Mouse (Mus musculus) neural tube, embryonic 15.5 days (tissue): ENCODE data around the gene Mapk7. TPM values are rescaled to one million over a fixed set of nuclear protein-coding genes. Genes with fewer than 3 reads are reported as not detected.

Experiments used
- ATAC-seq: fragments of 200-750 bp; cut with Nextera tagmentation; 2 replicates; pipeline ENCODE4 v1.8.0; 2017; ENCODE audit warnings: mild to moderate bottlenecking, moderate TSS enrichment, moderate library complexity; ENCODE audit not compliant: low FRiP score
- H3K27ac ChIP-seq: fragments of 300-500 bp; sonication (generic); replicated peaks from 2 replicates; pipeline ENCODE4 v1.5.1; 2015; ENCODE audit warnings: mild to moderate bottlenecking, inconsistent platforms
- H3K27me3 ChIP-seq: fragments of 300-500 bp; sonication (generic); replicated peaks from 2 replicates; pipeline ENCODE4 v1.6.1; 2015; ENCODE audit warnings: inconsistent platforms
- H3K36me3 ChIP-seq: fragments of 300-500 bp; sonication (generic); 2 replicates; pipeline ENCODE4 v1.6.1; 2015; ENCODE audit warnings: inconsistent platforms
- H3K4me1 ChIP-seq: fragments of 300-500 bp; sonication (generic); 2 replicates; pipeline ENCODE4 v1.6.1; 2015; ENCODE audit warnings: inconsistent platforms
- H3K4me2 ChIP-seq: fragments of 300-500 bp; sonication (generic); 2 replicates; pipeline ENCODE4 v1.6.1; 2015; ENCODE audit warnings: inconsistent platforms, mild to moderate bottlenecking, moderate library complexity
- H3K4me3 ChIP-seq: fragments of 300-500 bp; sonication (generic); replicated peaks from 2 replicates; pipeline ENCODE4 v1.5.1; 2015; ENCODE audit warnings: mild to moderate bottlenecking, inconsistent platforms
- H3K9ac ChIP-seq: fragments of 300-500 bp; sonication (generic); replicated peaks from 2 replicates; pipeline ENCODE4 v1.6.1; 2015; ENCODE audit warnings: mild to moderate bottlenecking, inconsistent platforms
- H3K9me3 ChIP-seq: fragments of 300-500 bp; sonication (generic); replicated peaks from 2 replicates; pipeline ENCODE4 v1.6.1; 2016; ENCODE audit warnings: inconsistent platforms
- whole genome bisulfite sequencing: fragments of 180-500 bp; shearing (Covaris S2); methylation state at CpG from one replicate; pipeline ENCODE4 v1.1.7; 2015; ENCODE audit warnings: mixed read lengths; 5-methylcytosine and 5-hydroxymethylcytosine counted together
- polyA plus RNA-seq: library from polyadenylated mRNA; unstranded; fragments of >200 nt; fragmentation: Nextera tagmentation; extraction: Ambion mirVana; gene quantifications from 2 replicates; pipeline ENCODE4 v1.2.1, GENCODE M21; 2015

The Mapk7 gene
- polyA plus RNA-seq, 1 experiment from 2014 or later: 67.7 TPM

DNA sequence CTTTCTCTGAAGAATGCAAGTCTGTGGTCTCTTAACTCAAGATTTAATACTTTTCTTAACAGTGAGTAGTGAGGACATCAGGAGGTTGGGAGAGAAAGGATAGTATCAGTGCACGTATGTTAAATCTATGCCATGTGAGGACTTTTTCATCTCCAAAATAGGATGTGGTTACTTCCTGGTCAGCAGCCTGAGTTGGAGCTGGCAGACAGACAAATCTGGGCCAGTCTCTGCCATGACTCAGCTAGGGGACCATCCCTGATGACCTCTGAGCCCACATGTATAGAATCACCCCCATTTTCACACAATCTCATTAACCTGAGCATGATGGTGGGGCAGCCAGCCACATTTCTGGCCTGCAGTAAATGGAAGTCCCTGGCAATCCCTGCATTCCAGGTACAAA lies 23.8 kb upstream of the Mapk7 start:
- no peak overlapping the region for H3K9ac ChIP-seq
- H3K9me3 ChIP-seq: no peaks in the 10 kb centered on the region
- H3K4me2 ChIP-seq: no peak overlapping the region
- ATAC-seq: no peak
- no peak overlapping the region for H3K27ac ChIP-seq
- 92% methylated on average over 1 of the region's 1 CpGs for WGBS
- no peak overlapping the region for H3K4me3 ChIP-seq
- H3K36me3 ChIP-seq: peaks cover 85% of the 10 kb centered on the region
- no peaks in the 10 kb centered on the region for H3K4me1 ChIP-seq
- no peaks in the 10 kb centered on the region for H3K27me3 ChIP-seq

DNA sequence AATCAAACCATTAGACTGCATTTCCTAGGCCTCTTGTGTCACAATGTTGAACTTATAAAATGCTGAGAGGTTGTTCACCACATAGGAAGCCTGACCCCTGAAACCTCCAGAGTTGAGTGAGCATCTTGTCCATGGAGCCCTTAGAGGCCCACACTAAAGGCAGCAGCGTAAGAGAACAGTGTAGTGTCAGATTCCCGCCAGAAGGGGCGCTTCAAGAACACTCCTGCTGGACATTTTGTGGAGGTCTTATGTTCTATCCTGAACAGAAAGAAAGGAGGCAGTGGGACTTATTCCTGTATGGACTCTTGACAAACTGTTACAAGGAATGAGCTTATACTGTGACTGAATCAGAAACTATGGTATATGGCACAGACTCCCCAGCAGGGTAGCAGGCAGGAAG lies 20.7 kb upstream of the Mapk7 start:
- Histone ChIP-seq H3K36me3 (peaks cover 68% of the 10 kb centered on the region), H3K4me1 (no peaks in the 10 kb centered on the region), H3K9me3 (no peaks in the 10 kb centered on the region), H3K27me3 (no peaks in the 10 kb centered on the region), H3K27ac (no peak overlapping the region), H3K4me3 (no peak overlapping the region), H3K4me2 (no peak overlapping the region), H3K9ac (no peak overlapping the region)
- WGBS: 39% methylated on average over 3 of the region's 3 CpGs
- ATAC-seq: no peak

DNA sequence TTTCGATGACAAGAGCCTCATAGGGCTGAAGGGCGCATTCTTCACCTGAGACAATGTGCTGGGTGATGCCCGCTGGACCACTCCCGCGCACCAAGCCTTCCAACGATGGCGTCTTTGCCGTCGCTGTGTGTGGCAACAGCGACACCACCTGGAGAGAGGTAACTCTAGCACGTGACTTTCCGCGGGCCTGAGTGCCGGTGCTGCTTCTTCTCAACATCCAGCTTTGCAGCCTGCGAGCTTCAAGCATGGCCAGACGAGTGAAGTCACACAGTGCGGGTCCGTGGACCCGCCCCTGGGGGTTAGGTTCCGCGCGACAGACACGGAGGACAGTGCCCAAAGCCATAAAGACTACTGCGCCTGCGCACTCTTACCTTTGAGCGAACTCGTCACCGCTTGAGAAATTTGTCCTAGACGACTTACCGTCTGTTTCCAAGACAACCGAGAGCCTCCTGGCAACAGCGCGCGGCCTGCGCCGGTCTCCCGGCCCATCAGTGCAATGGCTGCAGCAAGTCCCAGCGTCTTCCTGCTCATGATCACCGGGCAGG lies 10.6 kb upstream of the Mapk7 start, which contains the start of gene B9d1:
Gene B9d1, plus strand, starts transcription at position 432 of the 545 bp plus-strand sequence.
- Histone ChIP-seq H3K9ac (peak within 1 kb of the TSS; percentile 74), H3K4me2 (peak within 1 kb of the TSS; percentile 75), H3K36me3 (0 out of 2 replicates have a peak, but pooled peaks cover 10% of the 10 kb centered on the region), H3K27ac (peak within 1 kb of the TSS; percentile 95), H3K9me3 (no peaks in the 10 kb centered on the region), H3K4me1 (peaks cover 30% of the 10 kb centered on the region), H3K4me3 (peak within 1 kb of the TSS; percentile 73), H3K27me3 (no peaks in the 10 kb centered on the region)
- WGBS: under 1% methylated on average over 39 of the region's 39 CpGs
- ATAC-seq: peak; percentile 94

DNA sequence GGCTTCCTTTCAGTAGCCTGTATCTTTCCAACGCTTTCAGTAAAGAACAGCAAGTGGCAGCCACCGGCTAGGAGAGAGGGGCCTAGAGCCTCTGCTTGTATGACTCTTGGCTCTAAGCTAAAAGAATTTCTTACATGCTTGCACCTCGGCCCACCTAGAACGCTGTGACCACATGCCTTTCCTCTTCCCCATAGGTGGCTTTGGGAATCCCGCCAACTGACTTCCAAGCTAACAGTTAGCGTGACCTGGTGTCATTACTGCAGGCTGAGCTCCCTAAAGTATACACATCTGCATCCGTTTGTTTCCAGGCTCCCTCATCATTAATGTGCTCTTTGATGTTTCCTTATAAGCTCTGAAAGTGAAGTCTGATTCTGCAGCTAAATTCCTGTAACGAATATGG lies 9.7 kb upstream of the Mapk7 start:
- Histone ChIP-seq H3K4me2 (peak overlapping the region; percentile 75), H3K36me3 (0 out of 2 replicates have a peak, but pooled peaks cover 6% of the 10 kb centered on the region), H3K9ac (peak overlapping the region; percentile 74), H3K4me1 (peaks cover 30% of the 10 kb centered on the region), H3K27me3 (no peaks in the 10 kb centered on the region), H3K4me3 (peak overlapping the region; percentile 73), H3K27ac (peak overlapping the region; percentile 95), H3K9me3 (no peaks in the 10 kb centered on the region)
- no peak for ATAC-seq
- 69% methylated on average over 8 of the region's 8 CpGs for WGBS

DNA sequence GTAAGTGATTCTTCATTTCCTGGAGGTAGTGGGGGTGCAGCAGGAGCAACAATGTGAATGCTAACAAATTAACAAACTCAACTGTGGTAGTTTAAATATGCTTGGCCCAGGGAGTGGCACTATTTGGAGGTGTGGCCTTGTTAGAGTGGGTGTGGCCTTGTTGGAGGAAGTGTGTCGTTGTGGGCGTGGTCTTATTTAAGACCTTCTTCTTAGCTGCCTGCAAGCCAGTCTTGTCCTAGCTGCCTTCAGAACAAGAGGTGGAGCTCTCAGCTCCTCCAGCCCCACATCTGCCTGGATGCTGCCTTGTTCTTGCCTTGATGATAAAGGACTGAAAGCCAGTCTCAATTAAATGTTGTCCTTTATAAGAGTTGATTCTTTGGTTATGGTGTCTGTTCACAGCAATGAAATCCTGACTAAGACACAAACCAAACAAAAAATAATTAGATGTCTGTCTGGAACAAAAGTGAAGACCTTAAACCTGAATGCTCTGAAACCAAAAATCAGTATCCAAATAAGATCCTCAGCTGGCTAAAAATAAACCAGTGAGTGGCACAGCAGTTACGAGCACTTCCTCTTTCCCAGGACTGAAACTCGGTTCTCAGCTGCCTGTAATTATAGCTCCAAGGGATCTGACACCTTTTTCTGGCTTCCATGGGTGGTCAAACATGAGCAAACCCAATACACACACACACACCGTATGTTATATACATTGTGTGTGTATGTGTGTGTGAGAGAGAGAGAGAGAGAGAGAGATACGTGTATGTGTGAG lies 4.7 kb upstream of the Mapk7 start:
- Histone ChIP-seq H3K4me1 (peaks cover 12% of the 10 kb centered on the region), H3K27me3 (no peaks in the 10 kb centered on the region), H3K9me3 (no peaks in the 10 kb centered on the region), H3K27ac (no peak overlapping the region), H3K4me2 (no peak overlapping the region), H3K36me3 (no peaks in the 10 kb centered on the region), H3K9ac (no peak overlapping the region), H3K4me3 (no peak overlapping the region)
- WGBS: 81% methylated on average over 6 of the region's 6 CpGs
- ATAC-seq: no peak

DNA sequence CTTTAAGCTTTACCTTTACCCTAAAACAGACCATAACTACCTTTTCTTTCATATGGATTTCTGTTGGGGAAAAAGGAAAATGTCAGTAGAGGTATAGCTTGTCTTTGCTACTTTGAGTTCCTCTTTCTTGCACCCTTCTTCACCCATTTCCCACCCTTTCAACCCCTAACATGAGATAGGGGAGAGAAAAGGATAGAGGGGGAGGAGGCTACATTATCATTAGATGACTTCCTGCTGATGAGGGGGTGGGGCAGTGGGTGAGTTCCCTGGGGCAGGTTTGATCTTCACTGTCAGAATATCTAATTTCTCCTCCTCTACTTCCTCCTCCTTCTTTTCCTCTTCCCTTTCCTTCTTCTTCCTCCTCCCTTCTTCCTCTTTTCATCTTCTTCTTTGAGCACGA lies 3.3 kb upstream of the Mapk7 start:
- no peak overlapping the region for H3K4me3 ChIP-seq
- ATAC-seq: no peak
- H3K9ac ChIP-seq: no peak overlapping the region
- no peak overlapping the region for H3K27ac ChIP-seq
- peaks cover 13% of the 10 kb centered on the region for H3K4me1 ChIP-seq
- H3K4me2 ChIP-seq: no peak overlapping the region
- H3K36me3 ChIP-seq: no peaks in the 10 kb centered on the region
- H3K27me3 ChIP-seq: no peaks in the 10 kb centered on the region
- 89% methylated on average over 1 of the region's 1 CpGs for WGBS
- no peaks in the 10 kb centered on the region for H3K9me3 ChIP-seq

DNA sequence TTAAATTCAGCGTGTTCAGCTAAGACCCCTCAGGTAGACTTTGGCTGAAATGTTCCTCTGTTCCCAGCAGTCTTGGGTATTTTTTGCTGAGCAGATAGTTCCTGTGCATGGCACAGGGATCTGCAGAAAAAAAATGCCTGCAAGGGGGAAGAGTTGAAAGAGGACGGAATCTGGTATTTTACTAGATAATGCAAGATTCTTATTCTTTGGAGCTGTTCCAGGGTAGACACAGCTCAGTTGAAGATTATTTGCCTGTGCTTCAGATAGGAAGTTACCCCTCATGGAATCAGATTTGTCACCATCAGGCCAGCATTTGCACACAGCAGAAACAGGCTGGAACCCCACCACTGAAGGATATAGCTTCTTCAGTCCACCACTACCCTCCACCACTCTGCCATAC lies 1.3 kb upstream of the Mapk7 start:
- Histone ChIP-seq H3K27ac (peak overlapping the region; percentile 94; the same call in 1 of the 2 replicates), H3K27me3 (no peaks in the 10 kb centered on the region), H3K36me3 (peaks cover 13% of the 10 kb centered on the region), H3K4me3 (no peak overlapping the region), H3K4me2 (no peak overlapping the region), H3K4me1 (peaks cover 31% of the 10 kb centered on the region), H3K9ac (no peak overlapping the region), H3K9me3 (no peaks in the 10 kb centered on the region)
- no peak for ATAC-seq
- WGBS: 90% methylated on average over 2 of the region's 2 CpGs

DNA sequence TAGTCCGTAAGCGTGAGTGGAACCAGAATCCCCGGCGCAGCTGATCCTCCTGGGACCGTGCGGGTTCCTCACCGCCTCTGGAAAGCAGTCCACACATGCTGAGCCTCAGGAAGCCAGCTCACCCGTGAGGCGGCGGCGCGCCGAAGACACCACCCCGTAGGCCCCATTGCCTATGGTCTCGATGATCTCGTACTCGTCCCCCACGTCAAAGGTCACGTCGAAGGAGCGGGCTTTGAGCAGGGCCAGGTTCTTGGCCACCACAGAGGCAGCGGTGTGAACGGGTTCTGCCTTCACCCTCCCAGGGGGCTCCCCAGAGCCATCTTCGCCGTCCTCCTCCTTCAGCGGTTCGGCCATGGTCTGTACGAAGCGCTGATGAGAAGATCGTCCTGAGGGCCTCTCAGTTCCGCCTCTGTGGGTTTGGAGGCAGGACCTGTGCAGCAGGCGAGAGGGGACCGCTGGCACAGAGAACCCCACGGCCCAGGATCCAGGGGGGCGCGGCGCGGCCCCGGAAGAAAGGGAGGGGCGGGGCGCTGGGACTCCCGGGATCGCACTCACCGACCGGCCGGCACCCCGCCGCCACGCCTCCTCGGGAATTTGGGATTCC lies 579 bp downstream of the Mapk7 start:
- Histone ChIP-seq H3K36me3 (peaks cover 32% of the 10 kb centered on the region), H3K9me3 (no peaks in the 10 kb centered on the region), H3K4me1 (peaks cover 47% of the 10 kb centered on the region), H3K27me3 (no peaks in the 10 kb centered on the region), H3K27ac (peak overlapping the region; percentile 94), H3K9ac (peak overlapping the region; percentile 92), H3K4me2 (peak overlapping the region; percentile 70), H3K4me3 (peak overlapping the region; percentile 92)
- peak; percentile 68 for ATAC-seq
- WGBS: under 1% methylated on average over 48 of the region's 50 CpGs

DNA sequence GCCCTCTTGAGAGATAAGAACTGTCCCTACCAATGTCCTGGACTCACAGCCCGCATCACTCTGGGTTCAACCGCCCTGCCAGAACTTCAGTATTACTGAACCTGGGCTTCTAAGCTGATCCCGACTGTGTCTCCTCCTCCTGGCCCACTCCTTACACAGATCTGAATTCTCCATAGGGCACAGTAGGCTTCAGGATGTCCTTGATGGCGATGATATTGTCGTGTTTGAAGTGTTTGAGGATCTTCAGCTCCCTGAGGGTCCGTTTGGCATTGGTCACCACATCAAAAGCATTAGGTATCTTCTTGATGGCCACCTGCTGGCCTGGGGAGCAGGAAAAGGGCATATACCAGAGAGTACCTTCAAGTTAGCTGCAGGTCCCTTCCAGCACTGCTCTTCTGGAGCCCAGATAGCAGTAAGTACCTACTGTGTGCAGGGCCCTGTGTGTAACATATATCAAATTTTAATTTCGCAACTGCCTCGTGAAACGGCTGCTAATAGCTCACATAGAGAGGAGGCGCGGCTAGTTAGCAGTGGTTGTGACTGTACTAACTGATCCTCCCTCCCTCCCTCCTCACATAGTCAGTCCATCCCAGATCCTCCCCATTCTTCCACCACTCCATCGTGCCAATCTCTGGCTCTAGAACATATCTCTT lies 1.3 kb downstream of the Mapk7 start:
- no peaks in the 10 kb centered on the region for H3K27me3 ChIP-seq
- H3K4me1 ChIP-seq: peaks cover 49% of the 10 kb centered on the region
- WGBS: 71% methylated on average over 12 of the region's 12 CpGs
- H3K4me2 ChIP-seq: peak overlapping the region; percentile 70
- H3K9ac ChIP-seq: peak overlapping the region; percentile 92
- peaks cover 39% of the 10 kb centered on the region for H3K36me3 ChIP-seq
- peak overlapping the region; percentile 94; the same call in 1 of the 2 replicates for H3K27ac ChIP-seq
- H3K9me3 ChIP-seq: no peaks in the 10 kb centered on the region
- H3K4me3 ChIP-seq: peak overlapping the region; percentile 92
- ATAC-seq: no peak

DNA sequence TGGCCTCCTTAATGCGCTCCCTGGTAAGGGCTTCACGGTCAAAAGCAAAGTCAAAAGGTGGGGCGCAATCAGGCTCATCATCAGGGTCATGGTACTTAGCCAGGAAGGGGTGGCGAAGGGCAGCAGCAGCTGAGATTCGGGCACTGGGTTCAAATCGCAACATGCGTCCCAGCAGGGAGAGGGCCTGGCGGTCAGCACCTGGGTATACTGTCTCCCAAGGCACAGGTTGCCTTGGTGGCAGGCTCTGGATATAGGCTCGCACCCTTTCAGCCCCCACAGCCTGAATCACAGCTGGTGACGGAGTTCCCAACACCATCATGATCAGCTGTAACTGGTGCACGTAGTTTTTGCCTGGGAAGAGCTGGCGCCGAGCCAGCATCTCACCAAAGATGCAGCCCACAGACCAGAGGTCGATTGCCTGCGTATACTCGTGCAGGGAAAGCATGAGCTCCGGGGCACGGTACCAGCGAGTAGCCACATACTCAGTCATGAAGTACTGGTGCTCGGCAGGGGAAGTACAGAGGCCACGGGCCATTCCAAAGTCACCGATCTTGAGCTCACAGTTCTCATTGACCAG lies 3.2 kb downstream of the Mapk7 start:
- Histone ChIP-seq H3K9me3 (no peaks in the 10 kb centered on the region), H3K4me3 (no peak overlapping the region), H3K4me1 (peaks cover 58% of the 10 kb centered on the region), H3K36me3 (peaks cover 44% of the 10 kb centered on the region), H3K4me2 (no peak overlapping the region), H3K27me3 (no peaks in the 10 kb centered on the region), H3K9ac (no peak overlapping the region), H3K27ac (no peak overlapping the region)
- no peak for ATAC-seq
- WGBS: 86% methylated on average over 22 of the region's 22 CpGs

DNA sequence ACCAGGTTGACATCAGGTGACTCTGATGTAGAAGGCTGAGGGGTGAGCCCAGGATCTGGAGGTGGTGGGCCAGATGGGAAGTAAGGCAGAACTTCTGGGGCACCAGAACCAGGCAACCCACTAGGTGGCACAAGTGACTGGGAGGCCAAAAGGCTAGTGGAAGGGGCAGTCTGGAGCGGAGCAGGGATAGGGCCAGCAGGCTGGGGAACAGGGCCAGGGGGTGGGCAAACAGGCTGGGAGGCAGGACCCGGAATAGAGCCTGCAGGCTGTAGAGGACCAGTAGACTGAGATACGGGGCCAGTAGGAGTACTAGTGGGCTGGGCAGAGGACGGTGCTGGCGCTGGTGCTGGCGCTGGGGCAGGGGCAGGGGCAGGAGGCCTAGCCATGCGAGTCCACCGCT lies 4.3 kb downstream of the Mapk7 start:
- no peak for ATAC-seq
- WGBS: 96% methylated on average over 8 of the region's 8 CpGs
- Histone ChIP-seq H3K27ac (no peak overlapping the region), H3K27me3 (no peaks in the 10 kb centered on the region), H3K4me2 (no peak overlapping the region), H3K9me3 (no peaks in the 10 kb centered on the region), H3K4me3 (no peak overlapping the region), H3K36me3 (peaks cover 44% of the 10 kb centered on the region), H3K4me1 (peaks cover 65% of the 10 kb centered on the region), H3K9ac (no peak overlapping the region)
